Mouse (Mus musculus) spleen, adult 2 months (tissue): Measurements from ENCODE around the gene Slc7a10. TPM values are rescaled to one million over a fixed set of nuclear protein-coding genes. Genes with fewer than 3 reads are reported as not detected.

Experiments used
- DNase-seq, 2 experiments: peaks; one replicate each; pipeline versions ENCODE4 v3.0.0 to v3.0.0-alpha.2; 2012 to 2021; ENCODE audit warnings: low spot score in 2 of 2, low read depth in 1 of 2
- H3K27ac ChIP-seq: fragments of 200-500 bp; 2 replicates; pipeline ENCODE4 v1.5.1; 2012; ENCODE audit warnings: low read length, inconsistent platforms; ENCODE audit not compliant: insufficient read depth
- H3K27me3 ChIP-seq: fragments of 200-500 bp; 2 replicates; pipeline ENCODE4 v1.6.1; 2012; ENCODE audit warnings: mild to moderate bottlenecking, moderate library complexity, low read length, inconsistent platforms; ENCODE audit not compliant: control insufficient read depth, insufficient read depth
- H3K36me3 ChIP-seq: fragments of 200-500 bp; 2 replicates; pipeline ENCODE4 v1.6.1; 2012; ENCODE audit warnings: mild to moderate bottlenecking, low read length, inconsistent platforms; ENCODE audit not compliant: control insufficient read depth, insufficient read depth
- H3K4me1 ChIP-seq: fragments of 200-500 bp; 2 replicates; pipeline ENCODE4 v1.6.1; 2011; ENCODE audit warnings: inconsistent platforms; ENCODE audit not compliant: control insufficient read depth, insufficient read depth, insufficient read length
- H3K4me3 ChIP-seq: fragments of 200-500 bp; 2 replicates; pipeline ENCODE4 v1.5.1; 2011; ENCODE audit warnings: mild to moderate bottlenecking, inconsistent platforms; ENCODE audit not compliant: insufficient read depth, insufficient read length; ENCODE audit errors: extremely low read depth
- CTCF ChIP-seq: fragments of 200-500 bp; IDR thresholded peaks from 2 replicates; pipeline ENCODE4 v1.5.1; 2011; ENCODE audit warnings: mild to moderate bottlenecking, inconsistent platforms; ENCODE audit not compliant: insufficient read depth, insufficient read length, insufficient replicate concordance; ENCODE audit errors: extremely low read depth
- POLR2A ChIP-seq: fragments of 200-500 bp; IDR thresholded peaks from 2 replicates; pipeline ENCODE4 v1.6.1; 2011; ENCODE audit warnings: low read depth, low read length, inconsistent platforms
- WGBS: fragments of 180-500 bp; shearing (Covaris S2); methylation state at CpG from one replicate; pipeline ENCODE4 v1.1.7; 2018; 5-methylcytosine and 5-hydroxymethylcytosine counted together
- polyA plus RNA-seq: library from polyadenylated mRNA; depleted of rRNA; stranded (reverse); fragments of >200 nt; gene quantifications from 2 replicates; pipeline ENCODE4 v1.2.3, GENCODE M21; 2012

Slc7a10 gene
- polyA plus RNA-seq, 1 experiment, result 1.3 TPM

- Histone ChIP-seq H3K4me3 (no peak overlapping the region), H3K4me1 (no peaks in the 10 kb centered on the region), H3K27me3 (no peaks in the 10 kb centered on the region), H3K36me3 (no peaks in the 10 kb centered on the region), H3K27ac (no peak overlapping the region)
- DNase-seq, result no peak
- 66% methylated on average over 6 of the region's 6 CpGs for WGBS
- TF ChIP-seq CTCF, result no peak
- no peak for TF ChIP-seq POLR2A
These were observed 42.1 kb upstream of the Slc7a10 start for GRCm38 (mm10) chr7:35143864-35144618.

- H3K4me3 ChIP-seq, result no peak overlapping the region
- WGBS, result 74% methylated on average over 9 of the region's 9 CpGs
- TF ChIP-seq POLR2A (no peak), CTCF (no peak)
- no peaks in the 10 kb centered on the region for H3K4me1 ChIP-seq
- H3K27ac ChIP-seq, result no peak overlapping the region
- no peak for DNase-seq
- no peaks in the 10 kb centered on the region for H3K27me3 ChIP-seq
- H3K36me3 ChIP-seq, result no peaks in the 10 kb centered on the region
These were observed 41.1 kb upstream of the Slc7a10 start for GRCm38 (mm10) chr7:35145068-35145467.

GRCm38 (mm10) chr7:35146269-35146668, 39.9 kb upstream of the Slc7a10 start:
- no peak overlapping the region for H3K27ac ChIP-seq
- H3K27me3 ChIP-seq, result no peaks in the 10 kb centered on the region
- H3K36me3 ChIP-seq, result no peaks in the 10 kb centered on the region
- no peaks in the 10 kb centered on the region for H3K4me1 ChIP-seq
- 86% methylated on average over 10 of the region's 10 CpGs for WGBS
- H3K4me3 ChIP-seq, result no peak overlapping the region
- no peak for DNase-seq
- TF ChIP-seq CTCF (no peak), POLR2A (no peak)

- H3K27me3 ChIP-seq, result no peaks in the 10 kb centered on the region
- no peak overlapping the region for H3K27ac ChIP-seq
- no peaks in the 10 kb centered on the region for H3K36me3 ChIP-seq
- no peak overlapping the region for H3K4me3 ChIP-seq
- WGBS, result 82% methylated on average over 15 of the region's 15 CpGs
- H3K4me1 ChIP-seq, result no peaks in the 10 kb centered on the region
- TF ChIP-seq CTCF (no peak), POLR2A (no peak)
- DNase-seq, result no peak
These were observed 36.4 kb upstream of the Slc7a10 start for GRCm38 (mm10) chr7:35149616-35150433.

- no peaks in the 10 kb centered on the region for H3K36me3 ChIP-seq
- DNase-seq, result no peak
- 37% methylated on average over 5 of the region's 5 CpGs for WGBS
- H3K4me1 ChIP-seq, result no peaks in the 10 kb centered on the region
- no peaks in the 10 kb centered on the region for H3K27me3 ChIP-seq
- H3K27ac ChIP-seq, result no peak overlapping the region
- TF ChIP-seq POLR2A (no peak), CTCF (no peak)
- H3K4me3 ChIP-seq, result no peak overlapping the region
These were observed 35.3 kb upstream of the Slc7a10 start for GRCm38 (mm10) chr7:35150860-35151259.

- Histone ChIP-seq H3K36me3 (no peaks in the 10 kb centered on the region), H3K4me1 (peaks cover 3% of the 10 kb centered on the region; the same call in 1 of the 2 replicates), H3K27ac (no peak overlapping the region), H3K27me3 (no peaks in the 10 kb centered on the region), H3K4me3 (no peak overlapping the region)
- 45% methylated on average over 12 of the region's 12 CpGs for WGBS
- TF ChIP-seq POLR2A (no peak), CTCF (no peak)
- no peak for DNase-seq
These were observed 31.7 kb upstream of the Slc7a10 start for GRCm38 (mm10) chr7:35154449-35154848.
